Mouse (Mus musculus): ENCODE measurements at regions not wholly inside any gene's neighbourhood (a gene's known extent, or its start where the extent isn't known, plus 50 kb on each side); places are given as distances from the start of the nearest gene placed in this dataset.

- ATAC-seq (ENCODE audit: low read depth) = no peak
- Histone ChIP-seq H3K4me2 (ENCODE audit: low read depth, low read length) (peak overlapping the region; percentile 87), H3K9me3 (ENCODE audit: control insufficient read depth, low read length) (no peaks in the 10 kb centered on the region), H3K9ac (ENCODE audit: low read depth, low read length) (peak overlapping the region; percentile 64), H3K27ac (replicated peaks; ENCODE audit: low read depth, low read length) (peak overlapping the region; percentile 90), H3K4me3 (ENCODE audit: low read depth, low read length) (peak overlapping the region; percentile 47), H3K36me3 (ENCODE audit: control insufficient read depth, insufficient read depth, low read length) (no peaks in the 10 kb centered on the region), H3K27me3 (replicated peaks; ENCODE audit: control insufficient read depth, insufficient read depth, low read length) (peaks cover 14% of the 10 kb centered on the region), H3K4me1 (ENCODE audit: control insufficient read depth, insufficient read depth, low read length) (peaks cover 26% of the 10 kb centered on the region)
- DNase-seq (ENCODE audit: low spot score) = peak; percentile 33
- WGBS = 17% methylated on average over 7 of the region's 7 CpGs
Measured at GRCm38 (mm10) chr1:14503193-14503800, 1589.8 kb downstream of the 4930444P10Rik start.

DNA sequence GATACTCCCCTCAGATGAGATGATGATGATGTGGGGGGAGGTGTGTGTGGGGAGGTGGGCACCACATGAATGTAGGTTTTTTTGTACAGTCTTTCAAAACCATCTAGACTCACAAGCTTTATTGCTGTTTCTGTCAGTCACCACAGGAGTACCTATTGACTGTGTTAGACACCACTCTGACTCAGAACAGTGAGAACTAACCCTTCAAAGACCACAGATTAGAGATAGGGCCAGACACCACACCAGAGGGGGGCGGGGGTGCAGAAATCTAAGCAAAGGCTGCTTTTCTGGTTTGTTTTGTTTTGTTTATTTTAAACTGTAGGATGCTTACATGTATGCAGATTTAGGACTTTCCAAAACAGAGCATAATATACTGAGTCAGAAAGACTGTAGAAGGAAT lies 1594.0 kb downstream of the 4930444P10Rik start:
- Histone ChIP-seq H3K9ac (ENCODE audit: low read depth, low read length) (no peak overlapping the region), H3K27ac (replicated peaks; ENCODE audit: low read depth, low read length) (no peak overlapping the region), H3K4me3 (ENCODE audit: low read depth, low read length) (no peak overlapping the region), H3K36me3 (ENCODE audit: control insufficient read depth, insufficient read depth, low read length) (no peaks in the 10 kb centered on the region), H3K9me3 (ENCODE audit: control insufficient read depth, low read length) (no peaks in the 10 kb centered on the region), H3K4me2 (ENCODE audit: low read depth, low read length) (no peak overlapping the region), H3K4me1 (ENCODE audit: control insufficient read depth, insufficient read depth, low read length) (peaks cover 5% of the 10 kb centered on the region; the same call in 1 of the 2 replicates), H3K27me3 (replicated peaks; ENCODE audit: control insufficient read depth, insufficient read depth, low read length) (no peaks in the 10 kb centered on the region)
- 88% methylated on average over 1 of the region's 1 CpGs for WGBS
- DNase-seq (ENCODE audit: low spot score) (no peak), ATAC-seq (ENCODE audit: low read depth) (no peak)

GRCm38 (mm10) chr1:14490026-14490425 lies 1603.1 kb downstream of the 4930444P10Rik start:
- Histone ChIP-seq H3K9ac (ENCODE audit: low read depth, low read length) (no peak overlapping the region), H3K36me3 (ENCODE audit: control insufficient read depth, insufficient read depth, low read length) (no peaks in the 10 kb centered on the region), H3K27me3 (replicated peaks; ENCODE audit: control insufficient read depth, insufficient read depth, low read length) (no peaks in the 10 kb centered on the region), H3K27ac (replicated peaks; ENCODE audit: low read depth, low read length) (no peak overlapping the region), H3K4me1 (ENCODE audit: control insufficient read depth, insufficient read depth, low read length) (no peaks in the 10 kb centered on the region), H3K4me3 (ENCODE audit: low read depth, low read length) (no peak overlapping the region), H3K9me3 (ENCODE audit: control insufficient read depth, low read length) (no peaks in the 10 kb centered on the region), H3K4me2 (ENCODE audit: low read depth, low read length) (no peak overlapping the region)
- no peak for ATAC-seq (ENCODE audit: low read depth)
- DNase-seq (ENCODE audit: low spot score) = no peak
- WGBS = 40% methylated on average over 3 of the region's 3 CpGs

DNA sequence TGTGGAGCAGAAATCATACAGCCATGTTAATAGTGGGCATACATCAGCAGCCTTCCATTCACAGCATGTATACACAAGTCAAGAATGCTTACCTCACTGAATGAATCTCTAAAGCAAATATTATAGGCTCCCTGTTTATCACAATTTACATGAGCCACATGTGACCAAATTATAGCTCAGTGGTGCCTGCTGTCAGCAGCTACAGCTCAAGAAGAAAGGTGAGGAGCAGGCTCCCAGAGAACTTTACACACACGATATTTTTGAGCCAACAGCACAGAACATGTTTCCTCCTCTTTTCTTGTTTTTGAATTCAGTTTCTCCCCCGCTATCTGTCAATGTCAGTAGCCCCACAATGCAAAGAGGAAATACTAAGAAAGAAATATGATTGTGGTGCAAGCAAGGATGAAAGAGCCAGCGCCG lies 1605.4 kb downstream of the 4930444P10Rik start:
- no peak for DNase-seq (ENCODE audit: low spot score)
- 27% methylated on average over 4 of the region's 4 CpGs for WGBS

GRCm38 (mm10) chr1:14485746-14486145 lies 1607.4 kb downstream of the 4930444P10Rik start:
- H3K27me3 ChIP-seq (replicated peaks; ENCODE audit: control insufficient read depth, insufficient read depth, low read length) = no peaks in the 10 kb centered on the region
- no peak overlapping the region for H3K9ac ChIP-seq (ENCODE audit: low read depth, low read length)
- no peak overlapping the region for H3K4me2 ChIP-seq (ENCODE audit: low read depth, low read length)
- DNase-seq (ENCODE audit: low spot score) = no peak
- no peaks in the 10 kb centered on the region for H3K4me1 ChIP-seq (ENCODE audit: control insufficient read depth, insufficient read depth, low read length)
- H3K27ac ChIP-seq (replicated peaks; ENCODE audit: low read depth, low read length) = no peak overlapping the region
- no peaks in the 10 kb centered on the region for H3K36me3 ChIP-seq (ENCODE audit: control insufficient read depth, insufficient read depth, low read length)
- no peaks in the 10 kb centered on the region for H3K9me3 ChIP-seq (ENCODE audit: control insufficient read depth, low read length)
- 40% methylated on average over 2 of the region's 2 CpGs for WGBS
- H3K4me3 ChIP-seq (ENCODE audit: low read depth, low read length) = no peak overlapping the region
- no peak for ATAC-seq (ENCODE audit: low read depth)

More for the DNA sequence above, 1605.4 kb downstream of the 4930444P10Rik start:
- no peaks in the 10 kb centered on the region for H3K27me3 ChIP-seq (replicated peaks; ENCODE audit: control insufficient read depth, insufficient read depth, low read length)
- H3K27ac ChIP-seq (replicated peaks; ENCODE audit: low read depth, low read length) = no peak overlapping the region
- ATAC-seq (ENCODE audit: low read depth) = peak; percentile 72
- no peak overlapping the region for H3K9ac ChIP-seq (ENCODE audit: low read depth, low read length)
- H3K36me3 ChIP-seq (ENCODE audit: control insufficient read depth, insufficient read depth, low read length) = no peaks in the 10 kb centered on the region
- H3K4me3 ChIP-seq (ENCODE audit: low read depth, low read length) = no peak overlapping the region
- H3K4me2 ChIP-seq (ENCODE audit: low read depth, low read length) = no peak overlapping the region
- H3K4me1 ChIP-seq (ENCODE audit: control insufficient read depth, insufficient read depth, low read length) = no peaks in the 10 kb centered on the region
- H3K9me3 ChIP-seq (ENCODE audit: control insufficient read depth, low read length) = no peaks in the 10 kb centered on the region

GRCm38 (mm10) chr1:14484121-14484916 lies 1608.8 kb downstream of the 4930444P10Rik start:
- 80% methylated on average over 6 of the region's 6 CpGs for WGBS
- ATAC-seq (ENCODE audit: low read depth) (no peak), DNase-seq (ENCODE audit: low spot score) (no peak)

GRCm38 (mm10) chr1:14472294-14472693 lies 1620.8 kb downstream of the 4930444P10Rik start:
- Histone ChIP-seq H3K27ac (replicated peaks; ENCODE audit: low read depth, low read length) (no peak overlapping the region), H3K9me3 (ENCODE audit: control insufficient read depth, low read length) (no peaks in the 10 kb centered on the region), H3K36me3 (ENCODE audit: control insufficient read depth, insufficient read depth, low read length) (no peaks in the 10 kb centered on the region), H3K4me1 (ENCODE audit: control insufficient read depth, insufficient read depth, low read length) (no peaks in the 10 kb centered on the region), H3K4me3 (ENCODE audit: low read depth, low read length) (no peak overlapping the region), H3K4me2 (ENCODE audit: low read depth, low read length) (no peak overlapping the region), H3K27me3 (replicated peaks; ENCODE audit: control insufficient read depth, insufficient read depth, low read length) (no peaks in the 10 kb centered on the region), H3K9ac (ENCODE audit: low read depth, low read length) (no peak overlapping the region)
- ATAC-seq (ENCODE audit: low read depth) (no peak), DNase-seq (ENCODE audit: low spot score) (no peak)
- 31% methylated on average over 3 of the region's 3 CpGs for WGBS

More at GRCm38 (mm10) chr1:14484121-14484916, 1608.8 kb downstream of the 4930444P10Rik start:
- Histone ChIP-seq H3K4me2 (ENCODE audit: low read depth, low read length) (no peak overlapping the region), H3K27me3 (replicated peaks; ENCODE audit: control insufficient read depth, insufficient read depth, low read length) (no peaks in the 10 kb centered on the region), H3K4me3 (ENCODE audit: low read depth, low read length) (no peak overlapping the region), H3K9ac (ENCODE audit: low read depth, low read length) (no peak overlapping the region), H3K4me1 (ENCODE audit: control insufficient read depth, insufficient read depth, low read length) (no peaks in the 10 kb centered on the region), H3K9me3 (ENCODE audit: control insufficient read depth, low read length) (no peaks in the 10 kb centered on the region), H3K36me3 (ENCODE audit: control insufficient read depth, insufficient read depth, low read length) (no peaks in the 10 kb centered on the region), H3K27ac (replicated peaks; ENCODE audit: low read depth, low read length) (no peak overlapping the region)

- no peaks in the 10 kb centered on the region for H3K27me3 ChIP-seq (replicated peaks; ENCODE audit: control insufficient read depth, insufficient read depth, low read length)
- no peak overlapping the region for H3K4me2 ChIP-seq (ENCODE audit: low read depth, low read length)
- H3K9me3 ChIP-seq (ENCODE audit: control insufficient read depth, low read length) = no peaks in the 10 kb centered on the region
- no peak overlapping the region for H3K4me3 ChIP-seq (ENCODE audit: low read depth, low read length)
- ATAC-seq (ENCODE audit: low read depth) (no peak), DNase-seq (ENCODE audit: low spot score) (no peak)
- H3K27ac ChIP-seq (replicated peaks; ENCODE audit: low read depth, low read length) = no peak overlapping the region
- H3K4me1 ChIP-seq (ENCODE audit: control insufficient read depth, insufficient read depth, low read length) = 0 out of 2 replicates have a peak, but pooled peaks cover 3% of the 10 kb centered on the region
- H3K9ac ChIP-seq (ENCODE audit: low read depth, low read length) = no peak overlapping the region
- 34% methylated on average over 2 of the region's 2 CpGs for WGBS
- H3K36me3 ChIP-seq (ENCODE audit: control insufficient read depth, insufficient read depth, low read length) = no peaks in the 10 kb centered on the region
Measured at GRCm38 (mm10) chr1:14471551-14471950, 1621.6 kb downstream of the 4930444P10Rik start.

Data from embryonic facial prominence, embryonic 14.5 days (tissue).